Mouse (Mus musculus) monocyte, adult 5-6 weeks (primary cell): ENCODE results near the gene Syne4. TPM values are rescaled to one million over a fixed set of nuclear protein-coding genes. Genes with fewer than 3 reads are reported as not detected.

Experiments used
- ATAC-seq: fragments of 153-309, 156-312 bp; replicated peaks from 2 replicates; pipeline ENCODE4 v1.8.0; 2017; ENCODE audit warnings: mild to moderate bottlenecking; ENCODE audit not compliant: low TSS enrichment, insufficient number of reproducible peaks, severe bottlenecking, poor library complexity, low FRiP score
- total RNA-seq: library from RNA; stranded (forward); fragments of 200-1000, 200-491, 200-594 nt; gene quantifications from 3 replicates; pipeline ENCODE4 v1.2.3, GENCODE M21; 2017

Gene Syne4
- total RNA-seq, 1 experiment from 2014 or later = 3.0 TPM

- no peak for ATAC-seq
Observed at GRCm38 (mm10) chr7:30323795-30324194, 9.2 kb downstream of the Syne4 start, which contains the start of gene Sdhaf1. TSS of gene Sdhaf1 (minus strand) at chr7:30323895.

- no peak for ATAC-seq
Observed at GRCm38 (mm10) chr7:30324300-30324944, 9.8 kb downstream of the Syne4 start.

- ATAC-seq = peak; percentile 38
Observed at GRCm38 (mm10) chr7:30325364-30325763, 10.8 kb downstream of the Syne4 start.

GRCm38 (mm10) chr7:30326427-30326826 is 11.8 kb downstream of the Syne4 start:
- no peak for ATAC-seq

- no peak for ATAC-seq
Observed at GRCm38 (mm10) chr7:30327140-30327539, 12.5 kb downstream of the Syne4 start.

- ATAC-seq = no peak
Observed at GRCm38 (mm10) chr7:30328379-30328778, 13.8 kb downstream of the Syne4 start.

GRCm38 (mm10) chr7:30331887-30332286 is 17.3 kb downstream of the Syne4 start:
- ATAC-seq = peak; percentile 85

GRCm38 (mm10) chr7:30332622-30333259 is 18.1 kb downstream of the Syne4 start:
- ATAC-seq = no peak

- ATAC-seq = no peak
Observed at GRCm38 (mm10) chr7:30333436-30333835, 18.8 kb downstream of the Syne4 start.

- ATAC-seq = no peak
Observed at GRCm38 (mm10) chr7:30334563-30334962, 20.0 kb downstream of the Syne4 start.

GRCm38 (mm10) chr7:30335688-30336087 is 21.1 kb downstream of the Syne4 start:
- no peak for ATAC-seq

GRCm38 (mm10) chr7:30336384-30336783 is 21.8 kb downstream of the Syne4 start:
- no peak for ATAC-seq

- no peak for ATAC-seq
Observed at GRCm38 (mm10) chr7:30339432-30340109, 25.0 kb downstream of the Syne4 start.

GRCm38 (mm10) chr7:30346635-30347379 is 32.2 kb downstream of the Syne4 start:
- no peak for ATAC-seq

- peak; percentile 39; the same call in 1 of the 2 replicates for ATAC-seq
Observed at GRCm38 (mm10) chr7:30347828-30348227, 33.2 kb downstream of the Syne4 start.

- peak; percentile 52; the same call in 1 of the 2 replicates for ATAC-seq
Observed at GRCm38 (mm10) chr7:30353279-30353822, 38.7 kb downstream of the Syne4 start.

GRCm38 (mm10) chr7:30354059-30354458 is 39.5 kb downstream of the Syne4 start:
- no peak for ATAC-seq

- no peak for ATAC-seq
Observed at GRCm38 (mm10) chr7:30358378-30359186, 44.0 kb downstream of the Syne4 start.
